Mouse (Mus musculus) testis, postnatal 14 days (tissue): ENCODE data around the gene Mael.
A peak's percentile ranks its signal among the peaks of the same experiment; 100 is the strongest.

Experiments
- DNase-seq: peaks from one replicate; pipeline ENCODE4 v3.0.0; 2021; ENCODE audit warnings: low spot score

Mael gene

DNA sequence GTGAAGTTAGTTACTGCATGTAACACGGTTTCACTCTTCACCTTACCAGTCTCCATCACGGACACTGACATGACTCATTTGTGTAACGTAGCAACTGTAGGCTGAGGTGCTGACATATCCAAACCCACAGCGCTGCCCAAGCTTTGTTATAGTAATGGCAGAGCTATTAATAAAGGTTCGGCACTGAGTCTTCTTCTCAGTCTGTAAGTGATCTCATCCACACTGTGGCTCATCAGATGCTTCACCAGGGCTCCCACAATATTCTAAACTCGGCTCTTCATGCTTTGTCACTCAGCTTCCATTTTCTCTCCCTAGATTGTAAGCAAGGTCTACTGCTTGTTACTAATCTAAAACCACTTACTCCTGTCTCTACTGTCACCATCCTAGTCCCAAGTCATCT is 29.2 kb downstream of the Mael start:
- no peak for DNase-seq

DNA sequence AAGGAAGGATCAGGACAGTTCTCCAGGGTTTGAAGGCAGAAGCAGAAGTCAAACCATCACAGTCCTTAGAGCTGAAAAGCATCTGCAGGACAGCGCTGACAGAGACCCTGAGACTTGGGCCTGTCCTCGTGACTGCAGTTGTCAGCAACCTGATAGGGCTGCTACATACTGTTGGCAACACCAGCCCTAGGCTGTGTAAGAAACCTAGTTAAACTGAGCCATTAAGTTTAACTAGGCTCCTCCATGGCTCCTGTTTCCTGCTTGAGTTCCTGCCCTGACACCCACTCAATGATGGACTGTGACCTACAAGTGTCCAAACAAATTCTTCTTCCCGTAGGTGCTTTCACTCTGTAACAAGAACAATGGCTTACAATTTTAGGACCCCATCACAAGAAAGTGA is 33.4 kb downstream of the Mael start:
- no peak for DNase-seq

GRCm38 (mm10) chr1:166204171-166204570 is 34.4 kb downstream of the Mael start:
- no peak for DNase-seq

DNA sequence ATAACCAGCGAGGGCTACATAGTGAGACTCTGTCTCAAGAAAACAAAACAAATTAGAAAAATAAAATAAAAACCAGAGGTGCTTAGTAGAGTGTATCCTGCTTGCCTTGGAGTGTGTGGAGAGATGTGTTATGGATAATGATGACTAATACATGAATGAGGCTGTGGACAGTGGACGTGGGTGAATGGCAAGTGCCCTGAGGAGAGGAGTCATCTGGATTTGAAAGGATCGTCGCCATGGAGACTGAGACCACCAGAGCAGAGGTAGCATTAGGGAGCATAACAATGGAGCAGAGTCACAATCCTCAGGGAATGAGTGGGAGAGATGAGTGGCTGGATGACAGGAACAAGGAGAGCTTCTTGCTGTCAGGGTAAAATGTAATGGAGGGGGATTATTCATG is 48.7 kb downstream of the Mael start:
- DNase-seq, result no peak

DNA sequence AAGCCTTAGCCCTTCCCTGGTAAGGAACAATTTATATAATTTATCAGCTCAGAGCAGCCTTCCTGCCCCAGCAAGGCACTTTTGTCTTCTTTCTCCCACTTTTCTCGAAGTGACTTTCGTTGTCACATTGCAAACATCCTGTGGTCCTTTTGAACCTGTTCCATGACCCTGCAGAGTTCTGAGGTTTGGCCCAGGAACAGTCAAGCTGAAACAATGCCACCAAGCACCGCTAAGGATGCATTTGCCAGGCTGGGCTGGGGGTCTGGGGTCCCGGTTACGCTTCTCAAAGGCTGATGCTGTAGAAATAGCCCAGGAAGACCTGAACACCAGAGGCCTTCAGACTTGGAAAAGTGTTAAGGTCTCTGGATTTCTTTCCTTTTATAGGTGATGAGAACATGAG is 53.2 kb downstream of the Mael start:
- no peak for DNase-seq

DNA sequence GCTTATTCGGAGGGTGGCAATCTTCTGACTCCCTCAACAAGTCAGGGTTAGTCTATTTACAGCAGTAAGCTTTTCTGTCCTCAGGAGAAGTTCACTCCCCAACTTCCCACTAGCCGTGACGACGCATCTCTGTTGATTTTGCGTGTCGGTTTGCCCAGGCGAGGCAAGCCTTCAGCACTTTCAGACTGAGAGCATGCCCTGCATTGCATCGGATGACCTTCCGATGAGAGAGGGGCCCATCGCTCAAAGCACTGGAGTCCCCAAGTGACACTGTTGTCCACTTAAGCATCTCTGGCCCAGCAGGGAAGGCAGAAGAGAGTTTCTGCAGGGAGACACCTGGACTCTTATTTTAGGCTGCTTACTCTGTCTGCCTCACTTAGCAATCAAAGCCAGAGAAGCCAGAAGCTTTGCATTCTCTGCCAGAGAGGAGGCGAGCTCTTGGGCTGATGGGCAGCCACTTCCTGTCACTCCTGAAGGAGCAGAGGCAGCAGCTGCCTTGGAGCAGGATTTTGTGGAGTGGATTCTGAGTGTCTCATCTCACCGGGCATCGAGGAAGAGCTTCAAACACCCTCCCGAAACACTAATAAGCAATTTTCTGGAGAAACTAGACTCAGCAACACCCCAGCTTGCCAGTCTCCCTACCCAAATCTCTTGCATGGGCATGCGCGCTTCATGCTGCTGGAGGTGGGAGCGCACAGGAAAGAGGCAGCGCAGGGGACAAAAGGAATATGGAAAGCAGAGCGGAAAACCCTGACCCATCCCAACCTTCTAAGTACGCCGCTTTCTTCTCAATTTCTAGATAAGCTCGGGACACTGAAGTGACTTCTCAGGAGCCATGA is 53.9 kb downstream of the Mael start:
- DNase-seq, result no peak

- DNase-seq, result no peak
These were observed 55.5 kb downstream of the Mael start for GRCm38 (mm10) chr1:166182952-166183627.

DNA sequence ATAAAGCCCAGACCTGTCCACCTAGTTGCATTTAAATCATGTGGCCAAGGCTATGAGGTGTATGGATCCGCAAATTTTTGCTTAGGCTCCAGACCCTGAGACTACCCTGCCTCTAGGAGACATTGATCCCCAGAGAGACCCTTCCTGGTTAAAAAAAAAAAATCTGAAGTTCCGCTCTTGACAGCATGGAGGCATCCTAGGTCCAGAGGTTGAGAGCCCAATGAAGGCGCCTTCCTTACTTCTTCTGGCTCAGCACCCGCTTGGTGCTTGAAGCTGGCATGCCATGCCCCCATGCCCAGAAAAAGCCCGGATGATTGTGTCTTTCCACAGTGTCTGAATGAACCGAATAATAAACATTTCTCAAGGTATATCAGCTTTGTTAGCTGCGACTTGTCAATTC is 57.0 kb downstream of the Mael start:
- no peak for DNase-seq

- DNase-seq, result no peak
These were observed 64.9 kb downstream of the Mael start for GRCm38 (mm10) chr1:166173621-166174020.

GRCm38 (mm10) chr1:166172992-166173391 is 65.6 kb downstream of the Mael start:
- no peak for DNase-seq

GRCm38 (mm10) chr1:166170852-166171251 is 67.7 kb downstream of the Mael start:
- DNase-seq, result no peak

DNA sequence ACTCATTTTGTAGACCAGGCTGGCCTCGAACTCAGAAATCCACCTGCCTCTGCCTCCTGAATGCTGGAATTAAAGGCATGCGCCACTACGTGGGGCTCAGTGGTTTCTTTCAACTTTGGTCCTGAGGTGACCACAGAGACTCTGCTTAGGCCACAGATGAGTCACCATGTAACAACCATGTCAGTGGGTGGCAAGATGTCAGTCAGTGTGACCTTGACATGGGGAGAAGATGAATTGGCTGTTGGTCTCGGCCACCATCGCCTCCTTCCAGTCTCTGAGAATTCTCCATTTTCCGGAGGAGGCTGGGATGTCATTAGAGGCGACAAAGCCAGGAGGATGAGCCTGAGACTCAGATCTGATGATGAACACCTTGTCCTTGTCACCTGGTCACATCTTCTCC is 68.8 kb downstream of the Mael start:
- no peak for DNase-seq

DNA sequence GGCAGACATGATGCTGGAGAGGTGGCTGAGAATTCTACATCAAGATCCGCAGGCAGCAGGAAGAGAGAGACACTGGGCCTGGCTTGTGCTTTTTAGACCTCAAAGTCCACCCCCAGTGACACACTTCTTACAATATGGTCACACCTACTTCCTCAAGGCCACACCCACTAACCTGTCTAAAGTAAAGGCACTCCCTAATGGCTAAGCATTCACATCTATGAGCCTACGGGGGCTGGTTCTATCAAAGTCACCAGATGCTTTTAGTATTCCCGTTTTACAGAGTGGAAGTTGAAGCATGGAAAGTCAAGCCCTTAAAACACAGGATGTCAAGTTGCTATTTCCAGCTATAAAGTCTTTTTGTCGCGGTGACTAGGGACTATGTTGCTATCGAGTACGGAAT is 70.5 kb downstream of the Mael start:
- DNase-seq, result no peak

- no peak for DNase-seq
These were observed 71.1 kb downstream of the Mael start for GRCm38 (mm10) chr1:166167405-166167804.

- DNase-seq, result no peak
These were observed 73.4 kb downstream of the Mael start for GRCm38 (mm10) chr1:166165159-166165558.

DNA sequence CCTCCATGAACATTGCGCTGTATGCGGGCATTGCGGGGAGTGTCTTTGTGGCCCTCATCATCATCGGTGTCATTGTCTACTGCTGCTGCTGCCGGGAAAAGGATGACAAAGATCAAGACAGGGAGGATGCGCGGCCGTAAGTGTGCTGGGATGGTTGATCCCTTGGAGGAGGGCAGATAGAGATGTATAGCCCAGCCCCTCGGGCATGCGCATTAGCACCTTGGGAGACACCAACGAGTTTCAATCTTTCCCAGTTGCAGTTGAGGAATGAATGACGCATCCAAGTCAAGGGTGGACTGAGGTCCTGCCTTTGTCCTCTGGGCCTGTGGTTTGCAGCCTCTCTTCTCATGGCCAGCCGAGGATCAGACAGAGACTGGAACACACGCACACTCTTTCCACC is 74.0 kb downstream of the Mael start:
- DNase-seq, result no peak

GRCm38 (mm10) chr1:166160569-166161445 is 77.7 kb downstream of the Mael start:
- DNase-seq, result peak; percentile 55

GRCm38 (mm10) chr1:166160111-166160510 is 78.4 kb downstream of the Mael start:
- DNase-seq, result no peak

DNA sequence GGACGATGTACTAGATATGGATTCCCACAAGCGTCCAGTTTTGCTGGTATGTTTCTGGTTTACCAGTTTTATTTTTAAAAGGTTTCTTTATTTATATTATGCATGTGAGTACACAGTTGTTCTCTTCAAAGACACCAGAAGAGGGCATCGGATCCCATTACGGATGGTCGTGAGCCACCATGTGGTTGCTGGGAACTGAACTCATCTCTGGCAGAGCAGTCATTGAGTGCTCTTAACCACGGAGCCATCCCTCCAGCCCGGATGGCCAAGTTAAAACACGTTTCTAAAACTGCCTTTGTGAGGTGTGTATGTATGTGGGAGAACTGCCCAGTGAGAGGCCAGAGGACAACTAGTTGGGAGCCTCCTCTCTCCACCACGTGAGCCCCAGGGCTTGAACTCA is 79.9 kb downstream of the Mael start:
- no peak for DNase-seq

- no peak for DNase-seq
These were observed 80.8 kb downstream of the Mael start for GRCm38 (mm10) chr1:166157712-166158111.

DNA sequence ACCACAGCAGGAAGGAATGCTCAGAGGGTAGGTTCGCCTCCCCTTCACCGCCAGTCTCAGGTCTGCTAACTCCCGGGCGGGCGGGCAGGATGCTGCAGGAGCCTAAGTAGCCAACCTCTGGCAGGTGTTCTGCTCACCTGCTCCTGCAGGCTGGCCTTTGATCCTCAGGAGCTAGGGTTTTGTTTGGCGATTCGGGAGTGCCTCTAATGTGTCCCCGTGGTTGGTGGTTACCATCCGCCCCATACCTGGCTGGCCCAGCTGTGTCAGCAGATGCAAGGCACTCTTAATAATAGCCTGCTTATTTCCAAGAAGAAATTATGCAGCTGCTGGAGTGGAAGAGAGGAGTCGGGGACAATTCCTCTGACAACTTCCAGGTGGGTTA is 83.4 kb downstream of the Mael start:
- no peak for DNase-seq
